Mouse (Mus musculus) natural killer cell, adult 2 months (primary cell): Measurements from ENCODE around the gene Myo16.

Source experiments
- DNase-seq, 2 experiments: peaks; one replicate each; pipeline ENCODE4 v3.0.0; 2022; ENCODE audit warnings: low spot score in 2 of 2

Gene Myo16

DNA sequence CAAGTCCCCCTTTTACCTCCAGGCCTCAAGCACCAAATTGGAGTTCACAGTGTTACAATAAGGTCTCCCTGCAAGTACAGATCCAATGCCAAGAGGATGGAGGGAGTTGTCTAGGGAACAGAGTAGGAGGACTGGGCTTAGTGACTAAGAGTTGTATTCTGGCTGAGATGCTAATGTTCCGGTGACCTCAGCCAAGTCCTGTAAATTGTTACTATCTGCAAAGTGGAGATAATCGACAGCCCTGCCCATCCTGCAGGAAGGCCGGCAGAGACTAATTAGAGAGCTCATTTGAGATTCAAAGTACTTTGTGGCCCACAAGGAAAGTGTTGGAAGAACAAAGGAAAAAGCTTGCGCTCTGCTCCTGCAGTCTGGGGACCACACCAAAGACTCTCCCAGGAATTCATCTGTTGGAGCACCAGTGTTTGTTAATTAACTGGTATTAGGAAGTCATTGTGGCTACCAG, 512.1 kb downstream of the Myo16 start:
- no peak for DNase-seq

DNA sequence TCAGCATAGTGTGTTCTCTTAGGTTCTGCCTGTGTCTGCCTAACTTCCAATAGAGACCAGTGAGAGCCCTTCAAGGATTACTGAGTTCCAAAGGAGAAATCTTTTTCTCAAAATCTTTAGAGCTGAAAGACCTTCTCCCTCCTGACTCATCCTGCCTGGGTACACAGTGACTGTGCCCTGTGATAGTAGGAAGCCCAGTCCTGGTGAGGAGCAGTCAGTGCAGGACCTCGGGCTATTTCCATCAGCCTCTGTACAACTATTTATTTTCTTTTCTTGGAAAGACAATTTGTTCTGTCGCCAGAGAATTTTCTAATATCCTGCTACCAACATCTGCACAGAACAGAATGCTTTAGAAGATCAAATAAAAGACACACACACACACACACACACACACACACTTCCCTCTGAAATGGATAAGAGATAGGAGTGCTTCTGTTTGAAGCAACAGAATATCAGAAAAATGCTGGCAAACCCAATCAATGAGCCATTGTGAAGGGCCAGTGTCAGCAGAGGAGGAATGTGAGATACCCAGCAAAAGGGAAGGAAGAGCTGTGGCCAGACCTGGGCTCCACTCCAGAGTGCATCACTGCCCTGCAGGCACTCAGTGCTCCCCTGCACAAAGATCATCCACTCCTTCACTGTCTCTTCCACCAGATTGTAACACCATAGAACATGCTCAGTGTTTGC, 518.3 kb downstream of the Myo16 start:
- DNase-seq, result no peak

DNA sequence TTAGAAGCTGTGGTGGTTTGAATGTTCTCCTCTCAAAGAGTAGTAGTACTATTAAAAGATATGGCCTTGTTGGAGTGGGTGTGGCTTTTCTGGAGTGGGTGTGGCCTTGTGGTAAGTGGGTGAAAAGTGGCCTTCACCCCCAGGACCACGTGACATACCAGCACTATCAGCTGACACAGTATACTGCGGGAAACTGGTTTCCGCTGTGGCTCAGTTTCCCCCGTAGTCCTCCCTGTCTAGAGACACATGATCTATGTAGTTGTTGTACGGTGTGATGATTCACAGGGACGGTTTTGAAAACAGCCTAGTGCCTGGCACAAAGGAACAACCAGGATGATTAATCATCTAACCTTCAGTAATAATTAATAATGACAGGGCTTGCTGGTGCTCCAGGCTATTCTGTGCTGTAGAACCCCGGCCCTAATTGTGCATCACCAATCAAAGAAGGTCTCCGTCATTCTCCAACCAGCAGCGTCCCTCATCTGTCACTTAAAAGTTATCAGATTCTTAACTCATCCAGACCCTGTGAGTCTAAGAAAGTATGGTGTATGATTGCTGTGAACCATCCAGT, 524.2 kb downstream of the Myo16 start:
- DNase-seq, result no peak

DNA sequence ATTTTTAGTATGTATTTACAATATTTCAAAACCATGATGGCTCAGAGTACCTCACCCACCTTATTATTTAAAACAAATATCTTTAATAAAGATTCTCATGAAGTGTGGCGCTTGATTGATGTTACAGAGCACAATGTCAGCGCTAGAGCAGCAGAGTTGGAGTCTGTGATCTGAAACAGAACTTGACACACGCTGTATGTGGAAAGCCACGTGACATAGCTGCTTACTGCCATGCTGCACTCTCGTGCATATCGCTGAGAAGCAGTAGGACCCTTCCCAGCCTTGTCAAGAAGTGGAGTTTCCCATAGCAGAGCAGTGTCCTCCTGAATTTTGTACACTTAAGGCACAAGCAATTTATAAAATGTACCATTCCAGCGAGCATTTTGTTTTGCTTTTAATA, 528.2 kb downstream of the Myo16 start:
- DNase-seq, result no peak

DNA sequence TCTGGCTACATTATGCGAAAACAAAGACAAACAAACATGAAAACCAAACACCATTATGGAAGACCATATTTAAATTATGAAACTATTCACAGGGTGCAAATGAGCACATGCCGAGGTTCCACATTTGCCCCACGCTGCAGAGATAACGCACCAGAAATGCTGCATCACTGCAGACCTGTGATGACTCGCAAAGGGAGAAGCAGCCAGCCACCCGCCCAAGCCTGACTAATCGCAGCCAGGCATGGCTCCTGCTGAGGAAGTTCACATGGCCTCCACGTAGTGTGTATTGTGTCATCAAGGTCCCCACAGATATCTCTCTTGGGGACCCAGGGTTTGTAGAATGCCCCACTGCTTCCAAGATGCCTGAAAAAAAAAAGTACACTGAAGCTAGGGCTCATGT, 529.4 kb downstream of the Myo16 start:
- no peak for DNase-seq
